7 mouse cellular contexts compared by ENCODE assay signal in genomic region chr7:19628536-19629360, GRCm38 (mm10). TPM values are rescaled to one million over a fixed set of nuclear protein-coding genes. Genes with fewer than 3 reads are reported as not detected.
DNase-seq lines count a peak whose midpoint lies in the region; ATAC-seq lines count a peak whose summit lies in the region.

No protein-coding gene starts in this region.

- peak; percentile 98 for DNase-seq in adrenal gland, postnatal 14 days
- DNase-seq in embryonic facial prominence, embryonic 11.5 days (ENCODE audit: low spot score) = peak; percentile 90
- DNase-seq in kidney, adult 11 months = peak; percentile 99
- DNase-seq in limb, embryonic 10.5 days (ENCODE audit: low spot score) = peak; percentile 93
- peak; percentile 85 for DNase-seq in spleen, adult 12 weeks (ENCODE audit: low spot score)

- peak overlapping the region; percentile 94 for H3K4me2 ChIP-seq in embryonic facial prominence, embryonic 11.5 days (ENCODE audit: low read depth, low read length)
- H3K4me2 ChIP-seq in midbrain, embryonic 13.5 days (replicated peaks) = peak overlapping the region; percentile 92

- H3K4me3 ChIP-seq in embryonic facial prominence, embryonic 11.5 days (ENCODE audit: low read depth, low read length) = peak overlapping the region; percentile 72
- H3K4me3 ChIP-seq in limb, embryonic 10.5 days = peak overlapping the region; percentile 78
- H3K4me3 ChIP-seq in midbrain, embryonic 13.5 days (replicated peaks) = peak overlapping the region; percentile 75

- H3K27me3 ChIP-seq in embryonic facial prominence, embryonic 11.5 days (ENCODE audit: control insufficient read depth, insufficient read depth, low read length) = no peaks in the 10 kb centered on the region
- H3K27me3 ChIP-seq in limb, embryonic 10.5 days (ENCODE audit: low read depth, poor library complexity, severe bottlenecking) = no peaks in the 10 kb centered on the region
- no peaks in the 10 kb centered on the region for H3K27me3 ChIP-seq in midbrain, embryonic 13.5 days

- no peaks in the 10 kb centered on the region for H3K9me3 ChIP-seq in embryonic facial prominence, embryonic 11.5 days (replicated peaks; ENCODE audit: control insufficient read depth, low read length)
- no peaks in the 10 kb centered on the region for H3K9me3 ChIP-seq in limb, embryonic 10.5 days (replicated peaks)
- no peaks in the 10 kb centered on the region for H3K9me3 ChIP-seq in midbrain, embryonic 13.5 days

- H3K36me3 ChIP-seq in embryonic facial prominence, embryonic 11.5 days (replicated peaks; ENCODE audit: control insufficient read depth, insufficient read depth, low read depth, low read length) = no peaks in the 10 kb centered on the region
- H3K36me3 ChIP-seq in limb, embryonic 10.5 days = peaks cover 22% of the 10 kb centered on the region
- peaks cover 21% of the 10 kb centered on the region for H3K36me3 ChIP-seq in midbrain, embryonic 13.5 days

- WGBS in embryonic facial prominence, embryonic 11.5 days = 1% methylated on average over 48 of the region's 57 CpGs
- WGBS in limb, embryonic 10.5 days = 2% methylated on average over 57 of the region's 57 CpGs
- WGBS in midbrain, embryonic 13.5 days = 1% methylated on average over 57 of the region's 57 CpGs

- no peaks in the 10 kb centered on the region for H3K4me1 ChIP-seq in embryonic facial prominence, embryonic 11.5 days (ENCODE audit: control insufficient read depth, insufficient read depth, low read length)
- H3K4me1 ChIP-seq in limb, embryonic 10.5 days = peaks cover 16% of the 10 kb centered on the region
- H3K4me1 ChIP-seq in midbrain, embryonic 13.5 days (replicated peaks) = peaks cover 11% of the 10 kb centered on the region

- peak; percentile 89 for ATAC-seq in embryonic facial prominence, embryonic 11.5 days (replicated peaks; ENCODE audit: insufficient number of reproducible peaks, low FRiP score, low TSS enrichment, low read depth)
- peak; percentile 84 for ATAC-seq in granulocyte monocyte progenitor cell, adult 5-6 weeks (replicated peaks; ENCODE audit: poor library complexity, severe bottlenecking)
- ATAC-seq in midbrain, embryonic 13.5 days = peak; percentile 92

- peak overlapping the region; percentile 50 for H3K9ac ChIP-seq in embryonic facial prominence, embryonic 11.5 days (replicated peaks; ENCODE audit: low read length)
- H3K9ac ChIP-seq in midbrain, embryonic 13.5 days (replicated peaks) = peak overlapping the region; percentile 59

- peak overlapping the region; percentile 62; the same call in 1 of the 2 replicates for H3K27ac ChIP-seq in embryonic facial prominence, embryonic 11.5 days (replicated peaks; ENCODE audit: low read depth, low read length)
- H3K27ac ChIP-seq in limb, embryonic 10.5 days = peak overlapping the region; percentile 75
- H3K27ac ChIP-seq in midbrain, embryonic 13.5 days = peak overlapping the region; percentile 77

RNA-seq across cellular contexts. Expression of gene Relb, which starts 0.5 kb away (rescaled TPM):
- 19.3 and 26.2 TPM in 2 replicates for total RNA-seq in adrenal gland, postnatal 14 days (2021)
- 3.8 and 4.3 TPM in 2 replicates for polyA plus RNA-seq in embryonic facial prominence, embryonic 11.5 days (2014; fragmentation: Nextera tagmentation; extraction: Ambion mirVana)
- 1.2 TPM in 1 of 2 replicates, not detected in the other for total RNA-seq in granulocyte monocyte progenitor cell, adult 5-6 weeks (2014; fragmentation: Nextera tagmentation)
- 1.4 and 1.9 TPM in 2 replicates for total RNA-seq in granulocyte monocyte progenitor cell, adult 5-6 weeks (2017)
- polyA plus RNA-seq in limb, embryonic 10.5 days (2016; fragmentation: Nextera tagmentation; extraction: Ambion mirVana) = 3.8 and 4.2 TPM in 2 replicates
- 3.8 and 4.1 TPM in 2 replicates for polyA plus RNA-seq in midbrain, embryonic 13.5 days (2015; fragmentation: Nextera tagmentation; extraction: Ambion mirVana)

RNA-seq across cellular contexts. Expression of gene Clasrp, which starts 24.5 kb away (rescaled TPM):
- 36.9 and 52.2 TPM in 2 replicates for total RNA-seq in adrenal gland, postnatal 14 days (2021)
- polyA plus RNA-seq in embryonic facial prominence, embryonic 11.5 days (2014; fragmentation: Nextera tagmentation; extraction: Ambion mirVana) = 36.0 and 37.4 TPM in 2 replicates
- total RNA-seq in granulocyte monocyte progenitor cell, adult 5-6 weeks (2014; fragmentation: Nextera tagmentation) = 24.2 and 40.8 TPM in 2 replicates
- total RNA-seq in granulocyte monocyte progenitor cell, adult 5-6 weeks (2017) = 19.6 TPM in 2 replicates
- polyA plus RNA-seq in limb, embryonic 10.5 days (2016; fragmentation: Nextera tagmentation; extraction: Ambion mirVana) = 59.0 and 63.4 TPM in 2 replicates
- 54.0 and 65.0 TPM in 2 replicates for polyA plus RNA-seq in midbrain, embryonic 13.5 days (2015; fragmentation: Nextera tagmentation; extraction: Ambion mirVana)

RNA-seq across cellular contexts. Expression of gene Clptm1, which starts 36.1 kb away (rescaled TPM):
- total RNA-seq in adrenal gland, postnatal 14 days (2021) = 116 and 119 TPM in 2 replicates
- 92.5 and 94.7 TPM in 2 replicates for polyA plus RNA-seq in embryonic facial prominence, embryonic 11.5 days (2014; fragmentation: Nextera tagmentation; extraction: Ambion mirVana)
- total RNA-seq in granulocyte monocyte progenitor cell, adult 5-6 weeks (2014; fragmentation: Nextera tagmentation) = 29.9 and 41.7 TPM in 2 replicates
- 32.0 and 36.5 TPM in 2 replicates for total RNA-seq in granulocyte monocyte progenitor cell, adult 5-6 weeks (2017)
- 84.5 and 86.3 TPM in 2 replicates for polyA plus RNA-seq in limb, embryonic 10.5 days (2016; fragmentation: Nextera tagmentation; extraction: Ambion mirVana)
- 86.6 and 97.5 TPM in 2 replicates for polyA plus RNA-seq in midbrain, embryonic 13.5 days (2015; fragmentation: Nextera tagmentation; extraction: Ambion mirVana)

RNA-seq across cellular contexts. Expression of gene Apoc2, which starts 49.0 kb away (rescaled TPM):
- total RNA-seq in adrenal gland, postnatal 14 days (2021) = 53.4 TPM in 1 of 2 replicates, not detected in the other
- polyA plus RNA-seq in embryonic facial prominence, embryonic 11.5 days (2014; fragmentation: Nextera tagmentation; extraction: Ambion mirVana) = 0.41 and 0.82 TPM in 2 replicates
- total RNA-seq in granulocyte monocyte progenitor cell, adult 5-6 weeks (2014; fragmentation: Nextera tagmentation) = 3.3 and 5.9 TPM in 2 replicates
- total RNA-seq in granulocyte monocyte progenitor cell, adult 5-6 weeks (2017) = 1.3 TPM in 1 of 2 replicates, not detected in the other
- polyA plus RNA-seq in limb, embryonic 10.5 days (2016; fragmentation: Nextera tagmentation; extraction: Ambion mirVana) = 0.28 TPM in 1 of 2 replicates, not detected in the other
- 0.23 TPM in 1 of 2 replicates, not detected in the other for polyA plus RNA-seq in midbrain, embryonic 13.5 days (2015; fragmentation: Nextera tagmentation; extraction: Ambion mirVana)

RNA-seq across cellular contexts. Expression of gene Gemin7, which starts 51.4 kb away (rescaled TPM):
- total RNA-seq in adrenal gland, postnatal 14 days (2021) = 59.3 and 65.4 TPM in 2 replicates
- polyA plus RNA-seq in embryonic facial prominence, embryonic 11.5 days (2014; fragmentation: Nextera tagmentation; extraction: Ambion mirVana) = 158 and 167 TPM in 2 replicates
- 66.1 and 70.9 TPM in 2 replicates for total RNA-seq in granulocyte monocyte progenitor cell, adult 5-6 weeks (2014; fragmentation: Nextera tagmentation)
- total RNA-seq in granulocyte monocyte progenitor cell, adult 5-6 weeks (2017) = 37.8 and 44.3 TPM in 2 replicates
- polyA plus RNA-seq in limb, embryonic 10.5 days (2016; fragmentation: Nextera tagmentation; extraction: Ambion mirVana) = 196 and 201 TPM in 2 replicates
- 134 and 138 TPM in 2 replicates for polyA plus RNA-seq in midbrain, embryonic 13.5 days (2015; fragmentation: Nextera tagmentation; extraction: Ambion mirVana)

Comparison
In these comparisons a context has a peak if more than half of its experiments do, and no peak if none do; other contexts are left out.
1. Peak in every context shown above with its lines: DNase-seq, ATAC-seq, H3K4me3 ChIP-seq and H3K27ac ChIP-seq.